Mouse (Mus musculus) hindbrain, embryonic 13.5 days (tissue): ENCODE measurements at regions not wholly inside any gene's neighbourhood (a gene's known extent, or its start where the extent isn't known, plus 50 kb on each side); places are given as distances from the start of the nearest gene placed in this dataset.
A peak's percentile ranks its signal among the peaks of the same experiment; 100 is the strongest.

Experiments
- ATAC-seq: fragments of 200-750 bp; cut with Nextera tagmentation; 2 replicates; pipeline ENCODE4 v1.8.0; 2017; ENCODE audit warnings: moderate TSS enrichment; ENCODE audit not compliant: low FRiP score
- H3K27ac ChIP-seq: fragments of 300-500 bp; sonication (generic); 2 replicates; pipeline ENCODE4 v1.5.1; 2015; ENCODE audit warnings: inconsistent platforms, mild to moderate bottlenecking, moderate library complexity
- H3K27me3 ChIP-seq: fragments of 300-500 bp; sonication (generic); 2 replicates; pipeline ENCODE4 v1.6.1; 2015; ENCODE audit warnings: mild to moderate bottlenecking, inconsistent platforms
- H3K36me3 ChIP-seq: fragments of 300-500 bp; sonication (generic); 2 replicates; pipeline ENCODE4 v1.6.1; 2015; ENCODE audit warnings: mild to moderate bottlenecking, inconsistent platforms
- H3K4me1 ChIP-seq: fragments of 300-500 bp; sonication (generic); replicated peaks from 2 replicates; pipeline ENCODE4 v1.6.1; 2015; ENCODE audit warnings: inconsistent platforms
- H3K4me2 ChIP-seq: fragments of 300-500 bp; sonication (generic); 2 replicates; pipeline ENCODE4 v1.6.1; 2015; ENCODE audit warnings: inconsistent platforms, mild to moderate bottlenecking, moderate library complexity
- H3K4me3 ChIP-seq: fragments of 300-500 bp; sonication (generic); 2 replicates; pipeline ENCODE4 v1.5.1; 2015; ENCODE audit warnings: mild to moderate bottlenecking, inconsistent platforms
- H3K9ac ChIP-seq: fragments of 300-500 bp; sonication (generic); 2 replicates; pipeline ENCODE4 v1.6.1; 2015; ENCODE audit warnings: mild to moderate bottlenecking, inconsistent platforms
- H3K9me3 ChIP-seq: fragments of 300-500 bp; sonication (generic); 2 replicates; pipeline ENCODE4 v1.6.1; 2016; ENCODE audit warnings: inconsistent platforms
- WGBS: fragments of 180-500 bp; shearing (Covaris S2); methylation state at CpG from one replicate; pipeline ENCODE4 v1.1.7; 2015; 5-methylcytosine and 5-hydroxymethylcytosine counted together

- Histone ChIP-seq H3K9ac (no peak overlapping the region), H3K9me3 (no peaks in the 10 kb centered on the region), H3K4me1 (peaks cover 9% of the 10 kb centered on the region), H3K27ac (no peak overlapping the region), H3K27me3 (no peaks in the 10 kb centered on the region), H3K36me3 (no peaks in the 10 kb centered on the region), H3K4me2 (no peak overlapping the region), H3K4me3 (no peak overlapping the region)
- no peak for ATAC-seq
- WGBS, result 78% methylated on average over 3 of the region's 3 CpGs
These were observed 94.6 kb upstream of the Arhgap5 start for GRCm38 (mm10) chr12:52409221-52409620.

DNA sequence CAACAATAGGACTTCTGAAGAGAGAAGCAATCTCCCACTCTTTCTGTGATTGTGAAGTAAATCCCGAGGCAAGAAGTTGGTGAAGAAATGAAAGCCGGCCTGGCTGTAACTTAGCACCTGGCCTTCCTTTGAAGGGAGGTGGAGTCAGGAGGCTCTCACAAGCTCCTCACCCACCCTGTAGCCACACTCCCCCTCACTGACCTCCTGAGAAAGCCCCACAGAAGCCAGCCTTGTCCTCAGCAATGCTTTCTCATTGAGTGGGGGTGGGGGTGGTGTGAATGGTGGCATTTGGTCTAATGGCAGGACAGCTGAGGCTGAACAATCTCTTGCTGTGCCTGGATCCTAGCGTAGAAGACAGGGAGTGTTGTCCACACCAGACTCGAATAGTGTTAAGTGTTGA, 91.6 kb upstream of the Arhgap5 start:
- 80% methylated on average over 4 of the region's 4 CpGs for WGBS
- Histone ChIP-seq H3K9ac (no peak overlapping the region), H3K9me3 (no peaks in the 10 kb centered on the region), H3K27ac (no peak overlapping the region; the same call in 1 of the 2 replicates), H3K4me2 (no peak overlapping the region), H3K27me3 (no peaks in the 10 kb centered on the region), H3K4me1 (peaks cover 9% of the 10 kb centered on the region), H3K4me3 (no peak overlapping the region), H3K36me3 (no peaks in the 10 kb centered on the region)
- ATAC-seq, result no peak

DNA sequence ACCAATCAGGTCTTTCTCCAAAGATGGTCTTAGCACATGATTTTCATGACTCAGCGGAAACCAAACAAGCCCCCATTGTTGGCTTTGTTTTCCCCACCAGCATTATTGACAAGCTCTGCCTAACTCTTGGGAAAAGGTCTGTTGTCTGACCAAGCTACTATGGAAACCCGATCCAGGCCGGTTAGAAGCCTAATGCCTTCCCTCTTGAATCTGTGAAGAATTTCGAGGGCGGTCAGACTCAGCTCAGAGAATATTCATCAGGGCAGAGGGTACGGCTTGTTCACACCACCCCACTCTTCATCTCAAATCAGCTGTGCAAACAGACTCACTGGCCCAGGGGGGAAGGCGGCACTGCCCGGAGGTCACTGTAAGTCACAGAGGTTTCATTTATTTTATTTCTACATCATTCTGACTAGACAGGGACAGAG, 90.7 kb upstream of the Arhgap5 start:
- H3K36me3 ChIP-seq, result no peaks in the 10 kb centered on the region
- no peaks in the 10 kb centered on the region for H3K9me3 ChIP-seq
- H3K27ac ChIP-seq, result 0 out of 2 replicates have a peak overlapping the region, but pooled peaks have one; percentile 10
- ATAC-seq, result peak; percentile 43; the same call in 1 of the 2 replicates
- no peak overlapping the region for H3K9ac ChIP-seq
- H3K4me3 ChIP-seq, result no peak overlapping the region
- H3K4me2 ChIP-seq, result 0 out of 2 replicates have a peak overlapping the region, but pooled peaks have one; percentile 13
- WGBS, result 11% methylated on average over 8 of the region's 8 CpGs
- no peaks in the 10 kb centered on the region for H3K27me3 ChIP-seq
- H3K4me1 ChIP-seq, result peaks cover 9% of the 10 kb centered on the region

GRCm38 (mm10) chr12:52422729-52423128, 81.0 kb upstream of the Arhgap5 start:
- Histone ChIP-seq H3K9ac (no peak overlapping the region), H3K4me1 (no peaks in the 10 kb centered on the region), H3K27me3 (no peaks in the 10 kb centered on the region), H3K4me2 (no peak overlapping the region), H3K9me3 (no peaks in the 10 kb centered on the region), H3K36me3 (no peaks in the 10 kb centered on the region), H3K27ac (no peak overlapping the region), H3K4me3 (no peak overlapping the region)
- ATAC-seq, result no peak
- WGBS, result 93% methylated on average over 1 of the region's 1 CpGs

DNA sequence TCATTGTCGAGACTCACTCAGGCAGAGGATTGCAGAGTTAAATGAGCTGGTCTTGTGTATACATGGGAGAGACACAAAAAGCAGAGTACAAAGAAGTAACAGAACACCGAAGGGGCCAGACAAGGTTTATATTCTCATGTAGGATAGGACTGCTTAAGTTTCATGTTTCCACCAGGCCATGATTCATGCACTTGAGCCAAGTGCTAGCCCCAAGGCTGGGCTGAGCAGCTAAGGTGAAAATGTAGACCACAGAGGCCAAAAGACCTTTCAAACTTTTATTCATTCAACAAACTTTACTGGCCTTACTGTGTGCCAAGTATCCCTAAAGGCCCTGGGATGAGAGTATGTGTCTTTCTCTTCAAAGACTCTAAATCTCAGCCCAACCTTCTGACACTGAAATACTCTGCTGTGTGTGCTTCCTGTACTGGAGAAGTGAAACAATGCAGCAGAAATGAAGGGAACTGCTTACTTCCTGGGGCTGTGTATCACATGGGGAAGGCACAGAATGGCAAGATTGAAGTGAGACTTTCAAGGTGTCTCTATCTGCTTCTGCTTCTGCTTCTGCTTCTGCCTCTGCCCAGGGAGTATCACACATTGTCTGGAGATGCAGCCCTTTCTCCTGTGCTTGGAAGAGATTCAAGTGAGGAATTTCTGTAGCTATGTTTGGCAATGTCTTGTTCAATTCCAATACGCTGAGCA, 79.3 kb upstream of the Arhgap5 start:
- no peaks in the 10 kb centered on the region for H3K4me1 ChIP-seq
- WGBS, result 80% methylated on average over 3 of the region's 3 CpGs

GRCm38 (mm10) chr12:52429935-52430334, 73.8 kb upstream of the Arhgap5 start:
- Histone ChIP-seq H3K27ac (no peak overlapping the region), H3K27me3 (0 out of 2 replicates have a peak, but pooled peaks cover 2% of the 10 kb centered on the region), H3K4me2 (no peak overlapping the region), H3K36me3 (no peaks in the 10 kb centered on the region), H3K4me1 (peaks cover 4% of the 10 kb centered on the region), H3K9me3 (no peaks in the 10 kb centered on the region), H3K4me3 (no peak overlapping the region), H3K9ac (no peak overlapping the region)
- no peak for ATAC-seq
- 81% methylated on average over 5 of the region's 5 CpGs for WGBS

More for the DNA sequence above, 79.3 kb upstream of the Arhgap5 start:
- H3K27ac ChIP-seq, result no peak overlapping the region
- no peak for ATAC-seq
- H3K9me3 ChIP-seq, result no peaks in the 10 kb centered on the region
- H3K27me3 ChIP-seq, result no peaks in the 10 kb centered on the region
- H3K4me2 ChIP-seq, result no peak overlapping the region
- H3K4me3 ChIP-seq, result no peak overlapping the region
- H3K9ac ChIP-seq, result no peak overlapping the region
- H3K36me3 ChIP-seq, result no peaks in the 10 kb centered on the region

GRCm38 (mm10) chr12:52431933-52432332, 71.8 kb upstream of the Arhgap5 start:
- H3K27ac ChIP-seq, result no peak overlapping the region
- 0 out of 2 replicates have a peak, but pooled peaks cover 2% of the 10 kb centered on the region for H3K27me3 ChIP-seq
- no peak overlapping the region for H3K4me2 ChIP-seq
- WGBS, result 95% methylated on average over 3 of the region's 3 CpGs
- ATAC-seq, result no peak
- H3K9ac ChIP-seq, result no peak overlapping the region
- H3K4me3 ChIP-seq, result no peak overlapping the region
- H3K9me3 ChIP-seq, result no peaks in the 10 kb centered on the region
- H3K36me3 ChIP-seq, result no peaks in the 10 kb centered on the region
- peaks cover 13% of the 10 kb centered on the region for H3K4me1 ChIP-seq

GRCm38 (mm10) chr12:52434021-52434420, 69.8 kb upstream of the Arhgap5 start:
- Histone ChIP-seq H3K9me3 (no peaks in the 10 kb centered on the region), H3K9ac (no peak overlapping the region), H3K27me3 (0 out of 2 replicates have a peak, but pooled peaks cover 2% of the 10 kb centered on the region), H3K27ac (no peak overlapping the region), H3K36me3 (no peaks in the 10 kb centered on the region), H3K4me3 (no peak overlapping the region), H3K4me2 (no peak overlapping the region), H3K4me1 (peaks cover 13% of the 10 kb centered on the region)
- no peak for ATAC-seq
- WGBS, result 79% methylated on average over 2 of the region's 2 CpGs

- Histone ChIP-seq H3K36me3 (no peaks in the 10 kb centered on the region), H3K9ac (no peak overlapping the region), H3K4me1 (peaks cover 13% of the 10 kb centered on the region), H3K4me2 (peak overlapping the region; percentile 43), H3K27me3 (0 out of 2 replicates have a peak, but pooled peaks cover 2% of the 10 kb centered on the region), H3K9me3 (no peaks in the 10 kb centered on the region), H3K4me3 (no peak overlapping the region; the same call in 1 of the 2 replicates), H3K27ac (peak overlapping the region; percentile 71; the same call in 1 of the 2 replicates)
- ATAC-seq, result peak; percentile 52
- 33% methylated on average over 5 of the region's 5 CpGs for WGBS
These were observed 68.5 kb upstream of the Arhgap5 start for GRCm38 (mm10) chr12:52435321-52435720.

DNA sequence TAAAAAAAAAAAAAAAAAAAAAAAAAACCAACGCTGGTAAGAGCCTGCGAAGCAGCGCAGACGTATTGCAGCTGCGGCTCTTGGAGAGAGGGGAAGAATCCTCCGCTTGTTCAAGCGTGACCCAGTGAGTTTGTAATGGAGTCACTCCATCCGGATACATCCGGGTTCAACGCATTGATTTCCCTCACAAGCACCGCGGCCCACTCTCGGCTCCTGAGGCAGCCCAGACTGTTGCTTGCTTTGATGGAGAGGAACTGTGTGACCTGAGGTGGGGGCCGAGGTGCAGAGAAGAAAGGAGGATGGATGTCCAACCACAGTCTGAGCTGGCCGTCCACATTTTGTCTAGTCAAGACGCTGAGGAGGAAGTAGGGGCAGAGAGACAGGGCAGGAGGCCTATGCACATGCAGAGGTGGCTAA, 68.0 kb upstream of the Arhgap5 start:
- WGBS, result 27% methylated on average over 16 of the region's 16 CpGs
- Histone ChIP-seq H3K27ac (peak overlapping the region; percentile 71; the same call in 1 of the 2 replicates), H3K27me3 (0 out of 2 replicates have a peak, but pooled peaks cover 2% of the 10 kb centered on the region), H3K4me1 (peaks cover 13% of the 10 kb centered on the region), H3K9ac (no peak overlapping the region; the same call in 1 of the 2 replicates), H3K36me3 (no peaks in the 10 kb centered on the region), H3K4me2 (peak overlapping the region; percentile 43), H3K4me3 (no peak overlapping the region; the same call in 1 of the 2 replicates), H3K9me3 (no peaks in the 10 kb centered on the region)
- ATAC-seq, result peak; percentile 73

GRCm38 (mm10) chr12:52436941-52437340, 66.8 kb upstream of the Arhgap5 start:
- ATAC-seq, result no peak
- Histone ChIP-seq H3K9me3 (no peaks in the 10 kb centered on the region), H3K27me3 (0 out of 2 replicates have a peak, but pooled peaks cover 2% of the 10 kb centered on the region), H3K27ac (no peak overlapping the region), H3K4me3 (no peak overlapping the region), H3K36me3 (no peaks in the 10 kb centered on the region), H3K9ac (no peak overlapping the region), H3K4me2 (no peak overlapping the region), H3K4me1 (peaks cover 13% of the 10 kb centered on the region)
- WGBS, result 95% methylated on average over 4 of the region's 4 CpGs

GRCm38 (mm10) chr12:52439241-52439640, 64.5 kb upstream of the Arhgap5 start:
- H3K4me2 ChIP-seq, result no peak overlapping the region
- H3K27me3 ChIP-seq, result no peaks in the 10 kb centered on the region
- no peaks in the 10 kb centered on the region for H3K9me3 ChIP-seq
- H3K36me3 ChIP-seq, result no peaks in the 10 kb centered on the region
- H3K4me1 ChIP-seq, result peaks cover 13% of the 10 kb centered on the region
- H3K27ac ChIP-seq, result no peak overlapping the region
- no peak overlapping the region for H3K9ac ChIP-seq
- ATAC-seq, result no peak
- no peak overlapping the region for H3K4me3 ChIP-seq
- WGBS, result 84% methylated on average over 1 of the region's 1 CpGs
